Mouse (Mus musculus) midbrain, embryonic 14.5 days (tissue): ENCODE data around the gene Cpne5. TPM values are rescaled to one million over a fixed set of nuclear protein-coding genes. Genes with fewer than 3 reads are reported as not detected.
A peak's percentile ranks its signal among the peaks of the same experiment; 100 is the strongest.

ENCODE experiments used
- ATAC-seq: fragments of 200-750 bp; cut with Nextera tagmentation; 2 replicates; pipeline ENCODE4 v1.8.0; 2017; ENCODE audit warnings: moderate number of reproducible peaks, moderate library complexity; ENCODE audit not compliant: low FRiP score, low TSS enrichment
- DNase-seq: peaks from one replicate; pipeline ENCODE4 v3.0.0-alpha.2; 2015
- H3K27ac ChIP-seq: fragments of 300-500 bp; sonication (generic); replicated peaks from 2 replicates; pipeline ENCODE4 v1.5.1; 2014; ENCODE audit warnings: mild to moderate bottlenecking, low read depth, low read length, moderate library complexity
- H3K27me3 ChIP-seq: fragments of 300-500 bp; sonication (generic); 2 replicates; pipeline ENCODE4 v1.6.1; 2014; ENCODE audit warnings: low read length, control low read depth, mixed read lengths; ENCODE audit not compliant: control insufficient read depth, insufficient read depth
- H3K36me3 ChIP-seq: fragments of 300-500 bp; sonication (generic); 2 replicates; pipeline ENCODE4 v1.6.1; 2014; ENCODE audit warnings: low read length, control low read depth; ENCODE audit not compliant: control insufficient read depth, insufficient read depth
- H3K4me1 ChIP-seq: fragments of 300-500 bp; sonication (generic); 2 replicates; pipeline ENCODE4 v1.6.1; 2014; ENCODE audit warnings: mild to moderate bottlenecking, antibody characterized with exemption, low read length, control low read depth; ENCODE audit not compliant: control insufficient read depth, insufficient read depth
- H3K4me2 ChIP-seq: fragments of 300-500 bp; sonication (generic); 2 replicates; pipeline ENCODE4 v1.6.1; 2014; ENCODE audit warnings: mild to moderate bottlenecking, low read length, moderate library complexity
- H3K4me3 ChIP-seq: fragments of 300-500 bp; sonication (generic); replicated peaks from 2 replicates; pipeline ENCODE4 v1.5.1; 2014; ENCODE audit warnings: low read depth, low read length
- H3K9ac ChIP-seq: fragments of 300-500 bp; sonication (generic); replicated peaks from 2 replicates; pipeline ENCODE4 v1.6.1; 2014; ENCODE audit warnings: mild to moderate bottlenecking, low read length, moderate library complexity
- H3K9me3 ChIP-seq: fragments of 300-500 bp; sonication (generic); 2 replicates; pipeline ENCODE4 v1.6.1; 2016; ENCODE audit warnings: low read length, control low read depth, mixed read lengths; ENCODE audit not compliant: control insufficient read depth
- WGBS: fragments of 180-500 bp; shearing (Covaris S2); extraction: QIAGEN DNeasy Blood & Tissue Kit; methylation state at CpG from one replicate; pipeline ENCODE4 v1.1.7; 2014; 5-methylcytosine and 5-hydroxymethylcytosine counted together
- polyA plus RNA-seq: library from polyadenylated mRNA; unstranded; fragments of >200 nt; fragmentation: Nextera tagmentation; extraction: Ambion mirVana; gene quantifications from 2 replicates; pipeline ENCODE4 v1.2.1, GENCODE M21; 2014

Gene Cpne5
- polyA plus RNA-seq, result 27.6 and 32.6 TPM in 2 replicates

DNA sequence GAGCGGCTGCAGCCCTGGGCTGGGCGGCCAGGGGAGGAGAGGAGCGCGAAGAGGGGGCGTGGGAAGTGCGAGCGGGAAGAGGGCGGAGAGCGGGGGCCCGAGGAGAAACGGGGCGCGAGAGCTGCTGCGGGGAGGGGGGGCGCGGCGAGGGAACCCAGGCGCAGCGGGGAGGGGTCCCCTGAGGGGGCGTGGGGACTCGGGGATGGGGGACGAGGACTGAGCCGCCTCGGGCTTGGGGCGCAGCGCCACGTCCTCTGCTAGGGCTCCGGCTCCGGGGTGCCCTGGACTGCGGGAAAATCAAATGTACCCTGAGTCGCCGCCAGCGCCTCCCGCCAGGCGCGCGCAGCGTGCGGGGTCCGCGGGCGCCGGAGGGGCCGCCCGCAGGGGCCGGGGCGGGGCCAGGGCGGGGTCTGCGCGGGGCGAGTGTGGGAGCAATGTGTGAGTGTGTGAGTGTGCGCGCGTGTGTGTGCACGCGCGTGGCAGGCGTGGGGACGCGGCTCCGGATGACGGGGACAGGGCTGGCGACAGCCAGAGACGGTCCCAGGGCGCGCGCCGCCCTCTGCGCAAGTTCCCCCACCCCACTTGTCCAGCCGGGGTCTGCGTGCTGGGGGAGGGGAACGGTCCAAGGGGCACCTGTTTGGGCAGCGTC is at the start of gene Cpne5:
Gene Cpne5 (minus strand): TSS at position 396 of the 649 bp plus-strand sequence.
- Histone ChIP-seq H3K9ac (peak within 1 kb of the TSS; percentile 66), H3K9me3 (no peaks in the 10 kb centered on the region), H3K27ac (peak within 1 kb of the TSS; percentile 52), H3K27me3 (peaks cover 3% of the 10 kb centered on the region; the same call in 1 of the 2 replicates), H3K36me3 (no peaks in the 10 kb centered on the region), H3K4me1 (peaks cover 18% of the 10 kb centered on the region; the same call in 1 of the 2 replicates), H3K4me3 (peak within 1 kb of the TSS; percentile 57), H3K4me2 (peak within 1 kb of the TSS; percentile 99)
- WGBS, result under 1% methylated on average over 63 of the region's 73 CpGs
- ATAC-seq (peak; percentile 58), DNase-seq (peak; percentile 73)

DNA sequence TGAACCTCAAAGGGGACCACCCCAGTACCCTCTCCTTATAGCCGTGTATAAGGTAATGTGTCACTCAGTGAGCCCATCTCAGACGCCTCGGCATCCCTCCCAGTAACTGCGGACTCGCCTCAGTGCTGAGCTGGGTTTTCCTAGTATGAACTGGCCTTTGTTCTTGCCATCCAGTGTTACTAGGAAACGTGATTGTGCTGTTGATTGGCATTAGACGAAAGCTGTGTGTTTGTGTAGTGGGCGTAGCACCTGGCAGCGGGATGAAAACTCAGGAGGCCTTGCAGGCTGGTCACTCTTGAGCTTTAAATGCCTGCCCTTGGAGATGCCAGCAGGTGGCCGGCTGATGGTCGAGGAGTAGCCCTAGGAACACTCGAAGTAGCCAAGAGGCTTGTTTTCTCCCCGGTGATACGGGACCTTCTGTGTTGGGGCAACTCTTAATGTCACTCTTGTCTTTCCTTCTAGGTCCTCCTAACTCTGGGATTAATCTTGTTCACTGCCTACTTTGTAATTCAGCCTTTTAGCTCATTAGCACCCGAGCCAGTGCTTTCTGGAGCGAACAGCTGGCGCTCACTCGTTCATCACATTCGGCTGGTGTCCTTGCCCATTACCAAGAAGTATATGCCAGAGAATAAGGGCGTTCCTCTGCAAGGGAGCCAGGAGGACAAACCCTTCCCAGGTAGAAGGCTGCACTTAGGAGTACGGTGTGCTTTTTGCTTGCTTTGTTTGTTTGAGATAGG is 44.4 kb upstream of the Cpne5 start:
- Histone ChIP-seq H3K9me3 (no peaks in the 10 kb centered on the region), H3K27ac (peak overlapping the region; percentile 10; the same call in 1 of the 2 replicates), H3K36me3 (peaks cover 30% of the 10 kb centered on the region), H3K4me3 (no peak overlapping the region), H3K27me3 (no peaks in the 10 kb centered on the region), H3K9ac (no peak overlapping the region), H3K4me2 (no peak overlapping the region), H3K4me1 (no peaks in the 10 kb centered on the region)
- WGBS, result 38% methylated on average over 21 of the region's 21 CpGs
- DNase-seq, result peak; percentile 39
- ATAC-seq, result no peak

DNA sequence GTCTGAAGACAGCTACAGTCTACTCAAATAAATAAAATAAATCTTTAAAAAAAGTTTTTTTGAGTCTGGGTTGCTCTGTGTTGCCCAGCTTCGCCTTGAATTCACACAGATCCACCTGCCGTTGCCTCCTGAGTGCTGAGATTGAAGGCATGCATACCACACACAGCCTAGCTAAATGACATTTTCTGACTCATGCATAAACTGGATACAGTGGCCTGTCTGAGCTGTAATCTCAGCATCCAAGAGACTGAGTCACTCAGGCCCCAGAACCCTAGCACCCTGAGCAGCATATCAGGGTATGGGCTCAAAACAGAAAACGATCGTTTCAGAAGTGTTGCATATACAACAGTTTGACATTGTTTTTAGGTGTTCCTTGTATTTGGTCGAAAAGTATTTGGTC is 43.6 kb upstream of the Cpne5 start:
- Histone ChIP-seq H3K4me3 (no peak overlapping the region), H3K4me1 (no peaks in the 10 kb centered on the region), H3K9me3 (no peaks in the 10 kb centered on the region), H3K9ac (no peak overlapping the region), H3K36me3 (peaks cover 30% of the 10 kb centered on the region), H3K4me2 (no peak overlapping the region), H3K27me3 (no peaks in the 10 kb centered on the region), H3K27ac (no peak overlapping the region)
- 89% methylated on average over 5 of the region's 5 CpGs for WGBS
- DNase-seq (no peak), ATAC-seq (no peak)

DNA sequence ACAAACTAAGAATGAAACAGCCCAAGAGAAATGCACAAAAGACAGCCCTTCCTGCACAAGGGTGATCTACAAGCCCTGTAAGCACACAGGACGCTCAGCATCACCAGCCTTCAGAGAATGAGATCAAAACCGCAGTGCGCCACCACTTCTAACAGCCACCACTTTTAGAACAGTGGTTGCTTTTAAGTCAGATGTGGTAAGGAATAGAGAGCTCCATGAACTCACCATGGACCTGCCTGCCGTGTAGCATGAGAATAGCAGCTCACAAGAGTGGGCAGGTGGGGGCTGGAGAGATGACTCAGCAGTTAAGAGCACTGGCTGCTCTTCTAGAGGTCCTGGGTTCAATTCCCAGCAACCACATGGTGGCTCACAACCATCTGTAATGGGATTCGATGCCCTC is 42.5 kb upstream of the Cpne5 start:
- peaks cover 30% of the 10 kb centered on the region for H3K36me3 ChIP-seq
- no peaks in the 10 kb centered on the region for H3K27me3 ChIP-seq
- no peaks in the 10 kb centered on the region for H3K9me3 ChIP-seq
- no peak overlapping the region for H3K27ac ChIP-seq
- no peak overlapping the region for H3K9ac ChIP-seq
- WGBS, result 88% methylated on average over 5 of the region's 5 CpGs
- H3K4me1 ChIP-seq, result no peaks in the 10 kb centered on the region
- H3K4me3 ChIP-seq, result no peak overlapping the region
- no peak for DNase-seq
- no peak overlapping the region for H3K4me2 ChIP-seq
- no peak for ATAC-seq

DNA sequence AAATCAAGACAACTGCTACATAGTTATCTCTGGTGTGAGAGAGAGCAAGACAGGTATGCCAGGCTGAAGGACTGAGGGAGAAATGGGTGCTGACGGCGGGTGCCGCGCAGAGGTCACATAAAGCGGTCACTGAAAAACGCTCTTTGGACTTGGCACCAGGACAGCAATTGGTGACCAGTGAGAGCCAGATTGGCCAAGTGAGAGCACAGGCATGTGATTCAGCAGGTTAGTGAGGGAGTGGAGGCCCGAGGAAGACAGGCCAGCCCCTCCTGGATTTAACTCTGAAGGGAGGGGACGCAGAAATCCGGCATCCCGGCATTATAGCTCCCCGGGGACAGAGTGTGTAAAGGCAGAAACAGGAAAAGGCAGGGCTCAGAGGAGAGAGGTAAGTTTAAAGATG is 35.9 kb upstream of the Cpne5 start:
- no peak overlapping the region for H3K9ac ChIP-seq
- WGBS, result 83% methylated on average over 11 of the region's 11 CpGs
- no peak overlapping the region for H3K27ac ChIP-seq

DNA sequence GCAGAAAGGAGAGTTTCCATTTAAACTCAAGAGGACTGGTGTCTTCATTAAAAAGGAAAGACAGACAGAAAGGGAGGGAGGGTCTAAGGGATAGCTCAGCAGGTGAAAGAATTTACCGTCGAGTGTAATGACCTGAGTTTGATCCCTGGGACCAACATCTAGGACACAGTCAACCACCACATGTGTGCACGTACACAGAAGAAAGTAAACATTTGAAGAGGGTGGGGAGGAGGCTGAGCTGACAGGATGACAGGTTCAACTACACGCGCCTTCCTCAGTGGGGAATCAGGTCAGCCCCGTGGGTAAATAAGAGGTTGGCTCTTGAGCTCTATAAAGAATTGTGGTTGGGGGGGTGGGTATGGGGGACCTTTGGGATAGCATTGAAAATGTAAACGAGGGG is 35.2 kb upstream of the Cpne5 start:
- DNase-seq (no peak), ATAC-seq (no peak)
- no peaks in the 10 kb centered on the region for H3K9me3 ChIP-seq
- no peak overlapping the region for H3K27ac ChIP-seq
- no peak overlapping the region for H3K4me2 ChIP-seq
- H3K4me3 ChIP-seq, result no peak overlapping the region
- H3K4me1 ChIP-seq, result peaks cover 13% of the 10 kb centered on the region
- no peak overlapping the region for H3K9ac ChIP-seq
- 87% methylated on average over 7 of the region's 7 CpGs for WGBS
- H3K36me3 ChIP-seq, result peaks cover 4% of the 10 kb centered on the region
- H3K27me3 ChIP-seq, result no peaks in the 10 kb centered on the region

More for the DNA sequence above, 35.9 kb upstream of the Cpne5 start:
- ATAC-seq (no peak), DNase-seq (no peak)
- Histone ChIP-seq H3K4me1 (peaks cover 11% of the 10 kb centered on the region), H3K4me3 (no peak overlapping the region), H3K36me3 (peaks cover 9% of the 10 kb centered on the region), H3K9me3 (no peaks in the 10 kb centered on the region), H3K4me2 (no peak overlapping the region), H3K27me3 (no peaks in the 10 kb centered on the region)

DNA sequence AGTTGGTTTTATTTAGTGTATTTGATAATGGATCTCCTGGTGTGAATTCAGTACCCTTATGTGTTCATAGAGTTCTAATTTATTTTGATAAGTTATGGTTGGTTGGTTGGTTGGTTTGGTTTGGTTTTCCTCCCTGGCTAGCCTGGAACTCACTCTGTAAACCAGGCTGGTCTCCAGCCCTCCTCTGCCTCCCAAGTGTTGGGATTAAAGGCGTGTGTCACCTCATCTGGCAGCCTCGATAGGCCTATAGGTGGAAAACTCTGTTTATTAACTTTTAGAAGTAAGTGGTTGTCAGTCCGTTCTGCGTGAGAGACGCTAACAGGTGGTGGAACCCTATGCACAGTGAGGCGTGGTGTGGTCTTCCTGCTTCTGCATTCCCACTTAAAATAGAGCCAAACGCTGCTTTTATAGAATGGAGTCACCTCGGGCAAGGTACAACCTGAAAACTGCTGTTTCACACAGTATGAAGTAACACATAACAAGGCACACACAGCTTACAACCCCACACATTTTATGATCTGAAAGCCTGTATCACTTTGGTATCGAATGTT is 32.3 kb upstream of the Cpne5 start:
- DNase-seq (no peak), ATAC-seq (no peak)
- peaks cover 14% of the 10 kb centered on the region for H3K4me1 ChIP-seq
- no peak overlapping the region for H3K27ac ChIP-seq
- peak overlapping the region; percentile 94; the same call in 1 of the 2 replicates for H3K4me3 ChIP-seq
- no peaks in the 10 kb centered on the region for H3K27me3 ChIP-seq
- peak overlapping the region; percentile 65; the same call in 1 of the 2 replicates for H3K4me2 ChIP-seq
- WGBS, result 93% methylated on average over 9 of the region's 9 CpGs
- no peaks in the 10 kb centered on the region for H3K36me3 ChIP-seq
- H3K9me3 ChIP-seq, result no peaks in the 10 kb centered on the region
- no peak overlapping the region for H3K9ac ChIP-seq

DNA sequence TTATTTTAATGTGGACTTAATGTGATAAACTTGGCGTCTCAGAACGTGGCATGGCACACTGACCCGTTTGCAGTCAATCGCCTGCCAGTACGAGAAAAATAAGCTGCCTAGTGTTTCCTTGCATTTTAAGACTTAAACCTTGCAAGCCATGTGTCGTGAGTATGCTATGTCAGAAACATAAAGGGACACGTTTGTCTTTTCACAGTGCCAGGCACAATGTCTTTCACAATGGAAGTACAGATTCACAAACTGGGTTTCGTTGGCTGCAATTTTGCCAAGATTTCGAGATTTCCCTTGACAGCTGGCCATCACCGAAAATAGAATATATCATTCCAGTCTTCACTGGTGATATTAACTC is 31.4 kb upstream of the Cpne5 start:
- Histone ChIP-seq H3K4me2 (peak overlapping the region; percentile 65), H3K9me3 (no peaks in the 10 kb centered on the region), H3K9ac (peak overlapping the region; percentile 90), H3K4me1 (peaks cover 17% of the 10 kb centered on the region), H3K27me3 (no peaks in the 10 kb centered on the region), H3K27ac (peak overlapping the region; percentile 92), H3K4me3 (peak overlapping the region; percentile 94), H3K36me3 (no peaks in the 10 kb centered on the region)
- no peak for ATAC-seq
- 19% methylated on average over 10 of the region's 10 CpGs for WGBS
- no peak for DNase-seq
